Mouse (Mus musculus): ENCODE data around the gene Rbm45. TPM values are rescaled to one million over a fixed set of nuclear protein-coding genes. Genes with fewer than 3 reads are reported as not detected.

Gene Rbm45
- polyA plus RNA-seq, 1 experiment from 2014 or later = 17.5 TPM

GRCm38 (mm10) chr2:76406151-76406936 is 36.6 kb downstream of the Rbm45 start, which contains the start of gene Osbpl6:
Gene Osbpl6 (plus strand): TSS chr2:76406508.
- H3K4me2 ChIP-seq = peak within 1 kb of the TSS; percentile 92
- no peaks in the 10 kb centered on the region for H3K9me3 ChIP-seq (replicated peaks)
- H3K27me3 ChIP-seq = peaks cover 25% of the 10 kb centered on the region
- H3K4me3 ChIP-seq (replicated peaks) = peak within 1 kb of the TSS; percentile 94
- H3K4me1 ChIP-seq = peaks cover 8% of the 10 kb centered on the region; the same call in 1 of the 2 replicates
- peak within 1 kb of the TSS; percentile 80 for H3K27ac ChIP-seq
- H3K36me3 ChIP-seq = no peaks in the 10 kb centered on the region
- under 1% methylated on average over 69 of the region's 89 CpGs for WGBS
- ATAC-seq (replicated peaks; ENCODE audit: low FRiP score) = peak; percentile 94
- H3K9ac ChIP-seq = peak within 1 kb of the TSS; percentile 81

- Histone ChIP-seq H3K4me3 (replicated peaks) (peak overlapping the region; percentile 94), H3K27ac (peak overlapping the region; percentile 75), H3K36me3 (no peaks in the 10 kb centered on the region), H3K4me1 (peaks cover 8% of the 10 kb centered on the region; the same call in 1 of the 2 replicates), H3K9me3 (replicated peaks) (no peaks in the 10 kb centered on the region), H3K4me2 (peak overlapping the region; percentile 92), H3K9ac (peak overlapping the region; percentile 81), H3K27me3 (peaks cover 25% of the 10 kb centered on the region)
- under 1% methylated on average over 47 of the region's 49 CpGs for WGBS
- peak; percentile 79 for ATAC-seq (replicated peaks; ENCODE audit: low FRiP score)
Observed at GRCm38 (mm10) chr2:76406937-76407441, 37.2 kb downstream of the Rbm45 start.

- peaks cover 8% of the 10 kb centered on the region for H3K27me3 ChIP-seq
- WGBS = 81% methylated on average over 1 of the region's 1 CpGs
Observed at GRCm38 (mm10) chr2:76409526-76409925, 39.7 kb downstream of the Rbm45 start.

GRCm38 (mm10) chr2:76409986-76410385 is 40.2 kb downstream of the Rbm45 start:
- H3K9me3 ChIP-seq (replicated peaks) = no peaks in the 10 kb centered on the region
- no peak overlapping the region for H3K27ac ChIP-seq
- H3K36me3 ChIP-seq = no peaks in the 10 kb centered on the region
- H3K4me1 ChIP-seq = peaks cover 8% of the 10 kb centered on the region; the same call in 1 of the 2 replicates
- H3K27me3 ChIP-seq = peaks cover 4% of the 10 kb centered on the region
- no peak overlapping the region for H3K4me2 ChIP-seq
- 90% methylated on average over 2 of the region's 2 CpGs for WGBS
- H3K9ac ChIP-seq = no peak overlapping the region
- H3K4me3 ChIP-seq (replicated peaks) = no peak overlapping the region
- no peak for ATAC-seq (replicated peaks; ENCODE audit: low FRiP score)

More at GRCm38 (mm10) chr2:76409526-76409925, 39.7 kb downstream of the Rbm45 start:
- Histone ChIP-seq H3K4me3 (replicated peaks) (no peak overlapping the region), H3K4me2 (no peak overlapping the region), H3K9ac (no peak overlapping the region), H3K4me1 (peaks cover 8% of the 10 kb centered on the region; the same call in 1 of the 2 replicates), H3K27ac (no peak overlapping the region), H3K9me3 (replicated peaks) (no peaks in the 10 kb centered on the region), H3K36me3 (no peaks in the 10 kb centered on the region)
- no peak for ATAC-seq (replicated peaks; ENCODE audit: low FRiP score)

- no peak for ATAC-seq (replicated peaks; ENCODE audit: low FRiP score)
- H3K27ac ChIP-seq = no peak overlapping the region
- no peaks in the 10 kb centered on the region for H3K27me3 ChIP-seq
- no peaks in the 10 kb centered on the region for H3K9me3 ChIP-seq (replicated peaks)
- no peaks in the 10 kb centered on the region for H3K36me3 ChIP-seq
- 91% methylated on average over 2 of the region's 2 CpGs for WGBS
- no peak overlapping the region for H3K9ac ChIP-seq
- no peak overlapping the region for H3K4me2 ChIP-seq
- no peak overlapping the region for H3K4me3 ChIP-seq (replicated peaks)
- H3K4me1 ChIP-seq = no peaks in the 10 kb centered on the region
Observed at GRCm38 (mm10) chr2:76412924-76413323, 43.1 kb downstream of the Rbm45 start.

- H3K9ac ChIP-seq = no peak overlapping the region
- no peak for ATAC-seq (replicated peaks; ENCODE audit: low FRiP score)
- H3K36me3 ChIP-seq = no peaks in the 10 kb centered on the region
- no peak overlapping the region for H3K4me2 ChIP-seq
- H3K9me3 ChIP-seq (replicated peaks) = no peaks in the 10 kb centered on the region
- H3K27ac ChIP-seq = no peak overlapping the region
- H3K27me3 ChIP-seq = no peaks in the 10 kb centered on the region
- H3K4me1 ChIP-seq = no peaks in the 10 kb centered on the region
- no peak overlapping the region for H3K4me3 ChIP-seq (replicated peaks)
- WGBS = 91% methylated on average over 14 of the region's 14 CpGs
Observed at GRCm38 (mm10) chr2:76417446-76418141, 47.8 kb downstream of the Rbm45 start.

- no peak overlapping the region for H3K27ac ChIP-seq
- H3K9me3 ChIP-seq (replicated peaks) = no peaks in the 10 kb centered on the region
- H3K4me2 ChIP-seq = no peak overlapping the region
- no peaks in the 10 kb centered on the region for H3K4me1 ChIP-seq
- no peak overlapping the region for H3K4me3 ChIP-seq (replicated peaks)
- 94% methylated on average over 3 of the region's 3 CpGs for WGBS
- no peaks in the 10 kb centered on the region for H3K36me3 ChIP-seq
- ATAC-seq (replicated peaks; ENCODE audit: low FRiP score) = no peak
- H3K27me3 ChIP-seq = no peaks in the 10 kb centered on the region
- H3K9ac ChIP-seq = no peak overlapping the region
Observed at GRCm38 (mm10) chr2:76418142-76418518, 48.3 kb downstream of the Rbm45 start.

GRCm38 (mm10) chr2:76421411-76421924 is 51.7 kb downstream of the Rbm45 start:
- Histone ChIP-seq H3K9ac (no peak overlapping the region), H3K36me3 (no peaks in the 10 kb centered on the region), H3K4me3 (replicated peaks) (no peak overlapping the region), H3K4me2 (no peak overlapping the region), H3K9me3 (replicated peaks) (no peaks in the 10 kb centered on the region), H3K27ac (no peak overlapping the region), H3K4me1 (no peaks in the 10 kb centered on the region), H3K27me3 (no peaks in the 10 kb centered on the region)
- no peak for ATAC-seq (replicated peaks; ENCODE audit: low FRiP score)
- WGBS = 72% methylated on average over 6 of the region's 6 CpGs

GRCm38 (mm10) chr2:76426816-76427215 is 57.0 kb downstream of the Rbm45 start:
- Histone ChIP-seq H3K4me1 (peaks cover 7% of the 10 kb centered on the region; the same call in 1 of the 2 replicates), H3K4me2 (no peak overlapping the region), H3K36me3 (no peaks in the 10 kb centered on the region), H3K4me3 (replicated peaks) (no peak overlapping the region), H3K27ac (no peak overlapping the region), H3K27me3 (no peaks in the 10 kb centered on the region), H3K9me3 (replicated peaks) (no peaks in the 10 kb centered on the region), H3K9ac (no peak overlapping the region)
- WGBS = 66% methylated on average over 3 of the region's 3 CpGs
- ATAC-seq (replicated peaks; ENCODE audit: low FRiP score) = no peak

- Histone ChIP-seq H3K4me1 (peaks cover 13% of the 10 kb centered on the region; the same call in 1 of the 2 replicates), H3K9me3 (replicated peaks) (no peaks in the 10 kb centered on the region), H3K9ac (no peak overlapping the region), H3K27me3 (no peaks in the 10 kb centered on the region), H3K36me3 (no peaks in the 10 kb centered on the region), H3K27ac (no peak overlapping the region), H3K4me2 (no peak overlapping the region), H3K4me3 (replicated peaks) (no peak overlapping the region)
- WGBS = 45% methylated on average over 3 of the region's 3 CpGs
- ATAC-seq (replicated peaks; ENCODE audit: low FRiP score) = peak; percentile 15; the same call in 1 of the 2 replicates
Observed at GRCm38 (mm10) chr2:76429318-76429717, 59.5 kb downstream of the Rbm45 start.

- H3K4me3 ChIP-seq (replicated peaks) = no peak overlapping the region
- no peaks in the 10 kb centered on the region for H3K36me3 ChIP-seq
- WGBS = 55% methylated on average over 5 of the region's 5 CpGs
- peak; percentile 57; the same call in 1 of the 2 replicates for ATAC-seq (replicated peaks; ENCODE audit: low FRiP score)
- peaks cover 13% of the 10 kb centered on the region; the same call in 1 of the 2 replicates for H3K4me1 ChIP-seq
- no peak overlapping the region for H3K4me2 ChIP-seq
- H3K27ac ChIP-seq = 0 out of 2 replicates have a peak overlapping the region, but pooled peaks have one; percentile 13
- no peak overlapping the region for H3K9ac ChIP-seq
- H3K27me3 ChIP-seq = no peaks in the 10 kb centered on the region
- no peaks in the 10 kb centered on the region for H3K9me3 ChIP-seq (replicated peaks)
Observed at GRCm38 (mm10) chr2:76429855-76430254, 60.1 kb downstream of the Rbm45 start.

GRCm38 (mm10) chr2:76430539-76430938 is 60.8 kb downstream of the Rbm45 start:
- no peaks in the 10 kb centered on the region for H3K27me3 ChIP-seq
- WGBS = 91% methylated on average over 3 of the region's 3 CpGs
- no peak for ATAC-seq (replicated peaks; ENCODE audit: low FRiP score)

More at GRCm38 (mm10) chr2:76430539-76430938, 60.8 kb downstream of the Rbm45 start:
- Histone ChIP-seq H3K4me1 (peaks cover 13% of the 10 kb centered on the region; the same call in 1 of the 2 replicates), H3K9ac (no peak overlapping the region), H3K27ac (no peak overlapping the region), H3K36me3 (no peaks in the 10 kb centered on the region), H3K4me2 (no peak overlapping the region), H3K9me3 (replicated peaks) (no peaks in the 10 kb centered on the region), H3K4me3 (replicated peaks) (no peak overlapping the region)

Measured in kidney, embryonic 15.5 days (tissue).